8 mouse cellular contexts compared by ENCODE assay signal in the genomic region with DNA sequence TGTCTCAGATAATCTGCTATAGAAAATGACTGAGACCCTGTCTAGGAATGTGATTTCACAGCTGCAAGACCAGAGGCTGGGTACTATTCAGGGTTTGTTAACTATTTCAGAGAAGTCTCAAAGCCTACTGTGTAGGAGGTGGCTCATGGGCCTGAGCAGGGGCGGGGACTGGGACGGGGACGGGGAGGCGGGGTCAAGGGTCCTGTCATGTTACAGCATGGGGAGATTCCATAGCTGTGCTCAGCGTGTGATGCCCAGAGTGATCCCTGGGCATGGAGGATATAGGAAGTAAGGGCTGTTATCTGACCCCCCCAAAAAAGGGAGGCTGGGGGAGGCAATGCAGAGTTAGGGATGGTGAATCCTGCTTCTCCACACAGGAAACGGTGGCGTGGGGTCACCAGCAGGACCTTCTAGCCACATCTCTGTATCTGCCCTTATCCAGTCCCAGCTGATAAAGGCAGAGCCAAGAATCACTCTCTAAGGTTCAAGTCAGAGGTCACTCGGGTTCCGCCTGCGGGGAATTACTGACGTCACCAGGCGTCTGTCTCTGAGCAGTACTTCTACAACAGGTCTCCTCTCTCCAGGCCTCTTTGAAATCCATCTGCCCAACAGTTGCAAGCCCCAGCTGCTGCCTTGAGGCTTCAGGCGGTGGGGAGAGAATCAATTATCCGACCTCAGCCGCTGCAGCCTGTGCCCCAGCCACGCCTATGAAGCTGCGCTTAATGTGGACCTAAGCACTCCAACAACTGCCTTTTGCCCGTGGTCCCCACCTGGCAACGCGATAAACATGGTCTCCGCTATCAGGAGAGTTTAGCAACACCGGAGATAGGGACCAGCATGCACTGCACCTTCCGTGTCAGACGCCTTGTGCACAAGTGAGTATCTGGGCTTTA. TPM values are rescaled to one million over a fixed set of nuclear protein-coding genes. Genes with fewer than 3 reads are reported as not detected.
DNase-seq lines count a peak whose midpoint lies in the region; ATAC-seq and TF ChIP-seq lines count a peak whose summit lies in the region.

No protein-coding gene starts in this region.

- 25% methylated on average over 24 of the region's 24 CpGs for WGBS in hindbrain, embryonic 14.5 days
- 16% methylated on average over 24 of the region's 24 CpGs for WGBS in liver, embryonic 11.5 days

- H3K4me2 ChIP-seq in hindbrain, embryonic 14.5 days (replicated peaks), result no peak overlapping the region
- H3K4me2 ChIP-seq in liver, embryonic 11.5 days, result peak overlapping the region; percentile 42

- no peaks in the 10 kb centered on the region for H3K36me3 ChIP-seq in ES-Bruce4 (ENCODE audit: control insufficient read depth, insufficient read depth, low read length, poor library complexity, severe bottlenecking)
- H3K36me3 ChIP-seq in hindbrain, embryonic 14.5 days (replicated peaks; ENCODE audit: control insufficient read depth, insufficient read depth), result no peaks in the 10 kb centered on the region
- H3K36me3 ChIP-seq in liver, embryonic 11.5 days (ENCODE audit: control insufficient read depth, insufficient read depth, low read length), result no peaks in the 10 kb centered on the region

- peak; percentile 18; the same call in 1 of the 2 replicates for ATAC-seq in hindbrain, embryonic 14.5 days (ENCODE audit: low FRiP score)
- peak; percentile 51 for ATAC-seq in liver, embryonic 11.5 days (replicated peaks; ENCODE audit: low FRiP score)

- H3K9me3 ChIP-seq in ES-Bruce4 (replicated peaks; ENCODE audit: control insufficient read depth, insufficient read depth, low read length, poor library complexity, severe bottlenecking), result no peaks in the 10 kb centered on the region
- no peaks in the 10 kb centered on the region for H3K9me3 ChIP-seq in hindbrain, embryonic 14.5 days (ENCODE audit: control insufficient read depth, low read length)
- no peaks in the 10 kb centered on the region for H3K9me3 ChIP-seq in liver, embryonic 11.5 days (ENCODE audit: control insufficient read depth, low read length)

- no peak for TF ChIP-seq POLR2A in ES-Bruce4 (IDR thresholded peaks at IDR 0.05; ENCODE audit: insufficient read depth, low read length)

- peak overlapping the region; percentile 2; the same call in 1 of the 2 replicates for H3K9ac ChIP-seq in ES-Bruce4 (ENCODE audit: low read depth, poor library complexity, severe bottlenecking)
- H3K9ac ChIP-seq in hindbrain, embryonic 14.5 days, result no peak overlapping the region
- no peak overlapping the region for H3K9ac ChIP-seq in liver, embryonic 11.5 days (ENCODE audit: low read depth, low read length)

- no peaks in the 10 kb centered on the region for H3K27me3 ChIP-seq in ES-Bruce4 (ENCODE audit: control insufficient read depth, insufficient read depth, low read length, poor library complexity, severe bottlenecking)
- no peaks in the 10 kb centered on the region for H3K27me3 ChIP-seq in hindbrain, embryonic 14.5 days (ENCODE audit: control insufficient read depth, insufficient read depth, low read length)
- H3K27me3 ChIP-seq in liver, embryonic 11.5 days (replicated peaks; ENCODE audit: control insufficient read depth, insufficient read depth, low read length), result no peaks in the 10 kb centered on the region

- TF ChIP-seq CTCF in ES-Bruce4 (IDR thresholded peaks at IDR 0.05; ENCODE audit: low read depth, low read length), result no peak

- peak; percentile 45 for DNase-seq in adrenal gland, postnatal 14 days
- peak; percentile 47 for DNase-seq in hindbrain, embryonic 14.5 days (ENCODE audit: low spot score)
- DNase-seq in liver, embryonic 11.5 days (ENCODE audit: low spot score), result peak; percentile 62
- DNase-seq in retina, embryonic 14.5 days (ENCODE audit: low spot score), result peak; percentile 74
- DNase-seq in layer of hippocampus, adult 11-12 months (ENCODE audit: low spot score), result no peak
- no peak for DNase-seq in frontal cortex, postnatal 36 days (ENCODE audit: low spot score in 2 of 2)
- no peak for DNase-seq in left cerebral cortex, adult 18-20 months (ENCODE audit: low spot score in 2 of 2)

- TF ChIP-seq EP300 in ES-Bruce4 (IDR thresholded peaks at IDR 0.05; ENCODE audit: insufficient read depth, low read depth, low read length), result no peak

- H3K4me1 ChIP-seq in ES-Bruce4 (ENCODE audit: control insufficient read depth, insufficient read depth, low read length), result no peaks in the 10 kb centered on the region
- peaks cover 23% of the 10 kb centered on the region for H3K4me1 ChIP-seq in hindbrain, embryonic 14.5 days (replicated peaks; ENCODE audit: control insufficient read depth, insufficient read depth, low read length)
- peaks cover 38% of the 10 kb centered on the region for H3K4me1 ChIP-seq in liver, embryonic 11.5 days (replicated peaks; ENCODE audit: control insufficient read depth, insufficient read depth, low read length)

- H3K27ac ChIP-seq in ES-Bruce4 (ENCODE audit: insufficient read depth, low read length), result no peak overlapping the region
- no peak overlapping the region for H3K27ac ChIP-seq in hindbrain, embryonic 14.5 days
- H3K27ac ChIP-seq in liver, embryonic 11.5 days (ENCODE audit: low read depth, low read length), result peak overlapping the region; percentile 23

- peak overlapping the region; percentile 25 for H3K4me3 ChIP-seq in ES-Bruce4 (ENCODE audit: low read depth, low read length)
- H3K4me3 ChIP-seq in hindbrain, embryonic 14.5 days (replicated peaks; ENCODE audit: low read length), result no peak overlapping the region
- peak overlapping the region; percentile 5; the same call in 1 of the 2 replicates for H3K4me3 ChIP-seq in liver, embryonic 11.5 days (ENCODE audit: low read depth, low read length)

RNA-seq across cellular contexts. Expression of a gene that starts 33.9 kb away (rescaled TPM):
- 41.7 and 46.6 TPM in 2 replicates for polyA plus RNA-seq in ES-Bruce4 (2011; ENCODE audit: insufficient read depth, insufficient read length, low read depth, missing spikeins)
- total RNA-seq in adrenal gland, postnatal 14 days (2021), result 40.1 and 41.1 TPM in 2 replicates
- 5.8 and 6.5 TPM in 2 replicates for polyA plus RNA-seq in hindbrain, embryonic 14.5 days (2014; fragmentation: Nextera tagmentation; extraction: Ambion mirVana)
- polyA plus RNA-seq in liver, embryonic 11.5 days (2014; fragmentation: Nextera tagmentation; extraction: Ambion mirVana), result 14.0 and 15.4 TPM in 2 replicates
- total RNA-seq in left cerebral cortex, adult 18-20 months (2021), result 10 to 100 TPM; 39.4 to 49.7 TPM

Comparison
In these comparisons a context has a peak if more than half of its experiments do, and no peak if none do; other contexts are left out.
1. DNase-seq: peak in adrenal gland, postnatal 14 days (single experiment), hindbrain, embryonic 14.5 days (single experiment), liver, embryonic 11.5 days (single experiment) and retina, embryonic 14.5 days (single experiment); none in layer of hippocampus, adult 11-12 months (single experiment), frontal cortex, postnatal 36 days (0 of 2) and left cerebral cortex, adult 18-20 months (0 of 2).